Mouse (Mus musculus) lung, adult 2 months (tissue): ENCODE results near the gene Stn1.

ENCODE experiments used
- CTCF ChIP-seq: fragments of 200-500 bp; IDR thresholded peaks from 2 replicates; pipeline ENCODE4 v1.5.1; 2011; ENCODE audit warnings: mild to moderate bottlenecking, low read length, control low read depth; ENCODE audit not compliant: insufficient read depth
- POLR2A ChIP-seq: fragments of 200-500 bp; IDR thresholded peaks from 2 replicates; pipeline ENCODE4 v1.6.1; 2011; ENCODE audit warnings: low read depth, mild to moderate bottlenecking, control low read depth, low read length, borderline replicate concordance; ENCODE audit errors: extremely low read depth

DNA sequence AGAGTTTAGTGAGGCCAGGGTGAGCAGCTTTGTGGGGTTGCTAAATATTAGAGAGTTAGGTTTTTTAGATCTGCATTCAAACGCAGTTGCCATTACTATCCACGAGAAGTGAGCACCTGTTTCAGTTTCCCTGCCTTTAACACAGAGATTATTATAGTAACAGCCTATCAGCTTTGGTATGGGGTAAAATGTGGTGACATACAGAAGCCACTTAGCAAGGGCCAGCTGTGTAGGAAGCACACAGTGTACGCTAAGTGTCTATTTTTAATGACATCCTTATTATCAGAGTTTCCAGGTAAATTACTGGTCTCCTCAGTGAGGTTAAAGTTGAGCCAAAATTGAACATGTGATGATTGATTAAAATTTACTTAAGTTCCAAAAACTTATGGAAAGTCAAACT, 36.4 kb upstream of the Stn1 start:
- TF ChIP-seq CTCF (no peak), POLR2A (no peak)
